Mouse (Mus musculus) liver, postnatal 0 days (tissue): ENCODE results near the gene Arpp21.

ENCODE experiments used
- CTCF ChIP-seq: sonication (generic); IDR thresholded peaks from 2 replicates; pipeline ENCODE4 v1.5.1; 2016; ENCODE audit warnings: antibody characterized with exemption, low read depth
- EP300 ChIP-seq: IDR thresholded peaks from 2 replicates; pipeline ENCODE4 v1.6.1; 2016; ENCODE audit warnings: antibody characterized with exemption, low read depth, mild to moderate bottlenecking

DNA sequence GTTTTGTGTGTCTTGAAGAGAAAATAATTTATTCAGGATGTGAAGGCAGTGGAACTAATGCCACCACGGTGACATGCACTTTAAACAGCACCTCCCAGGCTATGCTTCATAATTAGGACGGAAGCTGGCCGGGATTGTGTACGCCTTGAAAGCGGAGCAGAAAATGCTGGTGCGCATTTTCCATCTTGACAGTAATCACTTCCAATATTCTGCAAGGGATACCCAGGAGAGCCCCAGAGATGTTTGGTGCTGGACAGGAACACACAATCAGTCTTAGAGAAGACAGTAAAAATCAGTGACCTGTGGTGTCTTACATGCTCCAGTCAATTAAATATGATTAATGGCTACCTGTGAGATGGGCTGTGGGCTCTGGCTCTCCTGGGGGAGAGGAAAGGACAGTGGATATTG is 112.3 kb downstream of the Arpp21 start:
- TF ChIP-seq CTCF (no peak), EP300 (no peak)
